Mouse (Mus musculus): ENCODE measurements around the gene Eef2k. TPM values are rescaled to one million over a fixed set of nuclear protein-coding genes. Genes with fewer than 3 reads are reported as not detected.
A peak's percentile ranks its signal among the peaks of the same experiment; 100 is the strongest.
"Not testable (repeated sequence)": the region's sequence is repeated elsewhere in the genome, so short reads cannot be mapped to it uniquely, and the experiment has no call there.

The Eef2k gene
- polyA plus RNA-seq, 1 experiment from 2014 or later = 14.1 TPM

DNA sequence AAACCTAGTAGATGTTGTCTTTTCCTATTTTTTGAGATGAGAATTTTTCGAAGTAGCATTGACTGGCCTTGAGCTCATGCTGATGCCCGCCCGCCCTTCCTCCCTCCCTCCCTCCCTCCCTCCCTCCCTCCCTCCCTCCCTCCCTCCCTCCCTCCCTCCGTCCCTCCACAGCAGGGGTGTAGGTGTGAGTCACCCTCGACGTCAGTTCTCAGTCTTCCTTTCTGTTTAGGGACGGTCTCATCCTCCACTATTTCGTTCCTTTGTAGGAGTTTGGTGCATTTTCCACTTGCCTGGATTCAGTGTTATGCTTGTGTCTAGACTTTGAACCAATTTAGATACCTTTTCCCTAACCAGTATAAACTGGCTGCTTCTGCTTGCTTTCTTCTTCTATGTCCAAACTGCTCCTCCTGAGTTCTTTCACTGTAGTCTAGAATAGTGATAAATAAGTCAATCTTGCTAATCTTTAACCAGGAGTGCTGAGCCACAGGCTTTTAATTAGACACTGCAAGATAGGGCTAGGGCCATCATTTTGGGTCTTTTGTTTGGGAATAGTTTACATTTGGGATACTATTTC, 101.4 kb downstream of the Eef2k start:
- peak overlapping the region; percentile 24; the same call in 1 of the 2 replicates for H3K27ac ChIP-seq (ENCODE audit: low read depth, low read length)
- 43% methylated on average over 7 of the region's 8 CpGs for WGBS
- no peak overlapping the region for H3K9ac ChIP-seq (ENCODE audit: low read depth, low read length)
- no peaks in the 10 kb centered on the region for H3K9me3 ChIP-seq (ENCODE audit: control insufficient read depth)
- H3K36me3 ChIP-seq (ENCODE audit: control insufficient read depth, insufficient read depth) = peaks cover 52% of the 10 kb centered on the region
- no peak for TF ChIP-seq CTCF (IDR thresholded peaks at IDR 0.05; ENCODE audit: low read depth)
- no peak overlapping the region for H3K4me3 ChIP-seq (ENCODE audit: low read depth, low read length)
- ATAC-seq = peak; percentile 56
- no peak overlapping the region for H3K4me2 ChIP-seq (replicated peaks; ENCODE audit: low read depth)
- H3K27me3 ChIP-seq (replicated peaks; ENCODE audit: control insufficient read depth, insufficient read depth, low read length) = no peaks in the 10 kb centered on the region
- H3K4me1 ChIP-seq (replicated peaks; ENCODE audit: control insufficient read depth, insufficient read depth, low read length) = no peaks in the 10 kb centered on the region

DNA sequence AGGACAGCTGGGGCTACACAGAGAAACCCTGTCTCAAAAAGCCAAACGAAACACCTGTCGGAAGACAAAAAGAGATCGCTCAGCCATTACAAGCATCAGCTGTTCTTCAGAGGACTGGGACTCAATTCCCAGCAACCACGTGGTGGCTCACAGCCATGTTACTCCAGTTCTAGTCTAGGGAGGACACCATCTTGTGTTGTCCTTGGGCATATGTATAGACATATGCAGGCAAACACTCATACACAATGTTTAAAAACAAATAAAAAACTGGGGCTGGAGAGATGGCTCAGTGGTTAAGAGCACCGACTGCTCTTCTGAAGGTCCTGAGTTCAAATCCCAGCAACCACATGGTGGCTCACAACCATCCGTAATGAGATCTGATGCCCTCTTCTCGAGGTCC, 111.0 kb downstream of the Eef2k start:
- not testable (repeated sequence) for H3K4me1 ChIP-seq (replicated peaks; ENCODE audit: control insufficient read depth, insufficient read depth, low read length); H3K27ac ChIP-seq (ENCODE audit: low read depth, low read length); H3K4me3 ChIP-seq (ENCODE audit: low read depth, low read length); H3K4me2 ChIP-seq (replicated peaks; ENCODE audit: low read depth); H3K27me3 ChIP-seq (replicated peaks; ENCODE audit: control insufficient read depth, insufficient read depth, low read length); ATAC-seq; H3K9me3 ChIP-seq (ENCODE audit: control insufficient read depth); H3K9ac ChIP-seq (ENCODE audit: low read depth, low read length)
- 85% methylated on average over 7 of the region's 7 CpGs for WGBS
- H3K36me3 ChIP-seq (ENCODE audit: control insufficient read depth, insufficient read depth) = peaks cover 37% of the 10 kb centered on the region

Other genes with a start within 250 kb of the Eef2k start
- gene Uqcrc2, start 207.7 kb upstream of the Eef2k start, polyA plus RNA-seq (2015; fragmentation: Nextera tagmentation; extraction: Ambion mirVana) = 246 and 267 TPM in 2 replicates
- gene Pdzd9, start 172.5 kb upstream of the Eef2k start, polyA plus RNA-seq (2015; fragmentation: Nextera tagmentation; extraction: Ambion mirVana) = 0.33 and 0.68 TPM in 2 replicates
- 7.0 and 7.4 TPM in 2 replicates for gene Mosmo, start 165.2 kb upstream of the Eef2k start, polyA plus RNA-seq (2015; fragmentation: Nextera tagmentation; extraction: Ambion mirVana)
- gene Vwa3a, start 103.5 kb upstream of the Eef2k start, polyA plus RNA-seq (2015; fragmentation: Nextera tagmentation; extraction: Ambion mirVana) = 0.25 and 0.33 TPM in 2 replicates
- gene Gm5737, start 30.5 kb upstream of the Eef2k start, polyA plus RNA-seq (2015; fragmentation: Nextera tagmentation; extraction: Ambion mirVana) = not detected in 2 replicates
- 18.3 and 19.6 TPM in 2 replicates for gene Polr3e, start 74.9 kb downstream of the Eef2k start, polyA plus RNA-seq (2015; fragmentation: Nextera tagmentation; extraction: Ambion mirVana)
- gene Cdr2, start 139.5 kb downstream of the Eef2k start, polyA plus RNA-seq (2015; fragmentation: Nextera tagmentation; extraction: Ambion mirVana) = 119 and 124 TPM in 2 replicates
- gene Mfsd13b, start 139.7 kb downstream of the Eef2k start, polyA plus RNA-seq (2015; fragmentation: Nextera tagmentation; extraction: Ambion mirVana) = 1.4 and 1.5 TPM in 2 replicates
- 85.4 and 89.4 TPM in 2 replicates for gene Mettl9, start 191.6 kb downstream of the Eef2k start, polyA plus RNA-seq (2015; fragmentation: Nextera tagmentation; extraction: Ambion mirVana)
- gene Igsf6, start 231.7 kb downstream of the Eef2k start, polyA plus RNA-seq (2015; fragmentation: Nextera tagmentation; extraction: Ambion mirVana) = 1.3 and 1.8 TPM in 2 replicates
- 0.10 and 0.17 TPM in 2 replicates for gene Otoa, start 238.8 kb downstream of the Eef2k start, polyA plus RNA-seq (2015; fragmentation: Nextera tagmentation; extraction: Ambion mirVana)

All from intestine, postnatal 0 days (tissue).